Mouse (Mus musculus) embryo, embryonic 11 days (tissue): ENCODE results near the gene Cela1.

Experiments
- DNase-seq: peaks from one replicate; pipeline ENCODE4 v3.0.0-alpha.2; 2015

Cela1 gene

DNA sequence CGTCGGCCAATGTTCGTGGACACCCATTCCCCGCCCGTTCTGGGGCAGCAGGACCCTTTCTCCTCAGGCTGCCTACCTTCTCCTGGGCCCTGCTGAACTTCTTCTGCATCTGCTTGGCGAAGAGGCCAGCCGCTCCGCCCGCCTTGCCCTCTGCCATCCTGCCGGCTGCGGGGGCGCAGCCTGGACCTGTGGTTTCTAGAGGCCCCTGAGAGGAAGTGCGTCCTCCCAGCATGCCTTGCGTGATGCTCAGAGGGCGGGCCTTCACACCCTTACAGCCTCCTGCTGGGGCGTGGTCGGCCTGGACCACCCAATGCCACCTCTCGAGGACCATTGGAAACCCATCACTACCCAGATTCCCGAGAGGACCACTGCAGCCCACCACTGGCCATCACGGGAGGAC, 18.4 kb downstream of the Cela1 start, which contains the start of gene Bin2:
TSS of gene Bin2 (minus strand) at position 217 of the 400 bp plus-strand sequence.
- no peak for DNase-seq

DNA sequence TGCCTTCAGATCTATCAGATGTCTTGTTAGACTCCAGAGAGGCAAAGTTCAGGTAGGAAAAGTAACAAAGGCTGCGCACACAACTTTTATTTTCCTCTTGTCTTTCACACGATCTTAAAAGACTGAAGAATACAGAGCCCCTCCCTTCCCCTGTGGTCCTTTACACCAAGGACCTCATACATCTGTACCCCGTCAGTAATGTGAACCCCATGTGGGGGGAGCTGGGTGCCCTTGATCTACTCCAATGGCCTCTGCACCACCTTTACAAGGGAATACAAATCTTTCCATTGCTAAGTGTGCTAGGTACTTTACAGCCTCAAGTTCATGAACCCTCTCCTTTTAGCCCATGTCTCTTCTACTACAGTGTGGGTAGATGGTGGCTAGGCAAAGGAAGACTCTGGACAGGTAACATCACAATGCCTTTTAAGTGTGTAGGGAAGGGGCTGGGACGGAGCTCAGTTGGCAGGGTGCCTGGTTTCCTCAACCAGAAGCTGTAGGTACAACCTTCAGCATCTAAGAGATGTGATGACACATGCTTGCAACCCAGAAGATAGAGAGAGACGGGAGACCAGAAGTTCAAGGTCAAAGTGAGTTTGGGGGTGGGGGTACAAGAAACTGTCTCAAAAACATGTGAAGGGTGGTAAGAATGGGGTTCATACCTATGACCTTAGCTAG, 19.7 kb downstream of the Cela1 start:
- no peak for DNase-seq

DNA sequence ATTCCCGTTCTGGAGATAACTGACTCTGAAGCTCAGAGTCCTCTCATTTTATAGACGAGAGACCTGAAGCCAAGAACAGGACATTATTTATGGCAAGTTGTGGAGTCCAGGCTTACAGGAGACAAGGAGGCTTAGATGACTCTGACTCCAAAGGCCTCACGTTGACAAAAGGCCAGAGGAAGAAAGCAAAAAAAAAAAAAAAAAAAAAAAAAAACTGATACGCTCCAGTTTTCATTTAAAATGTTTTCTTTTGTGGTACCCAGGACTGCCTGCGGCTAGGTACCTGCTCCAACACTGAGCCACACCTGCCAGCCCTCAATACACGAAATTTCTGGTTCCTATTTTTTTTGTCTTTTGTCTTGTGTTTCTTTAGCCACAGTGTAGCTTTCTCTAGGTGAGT, 20.3 kb downstream of the Cela1 start:
- DNase-seq: no peak

DNA sequence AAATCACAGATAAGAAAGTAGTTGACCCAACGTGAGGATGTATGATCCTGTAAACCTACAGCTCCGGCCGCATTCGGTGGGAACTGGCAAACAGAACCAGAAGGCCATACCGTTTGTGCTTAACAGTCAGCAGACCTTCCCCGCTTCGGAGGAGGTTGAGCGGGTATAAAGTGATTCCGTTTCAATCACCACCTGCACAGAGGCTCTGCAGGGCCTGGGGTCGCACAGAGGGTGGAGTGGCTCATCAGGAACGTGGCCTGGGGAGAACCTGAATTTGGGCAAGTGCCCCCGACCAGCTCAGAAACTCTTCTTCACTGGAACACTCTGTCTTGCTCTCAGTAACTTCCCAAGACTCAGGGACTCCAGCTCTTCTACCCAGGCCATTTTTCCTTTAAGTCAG, 20.9 kb downstream of the Cela1 start:
- DNase-seq: no peak

DNA sequence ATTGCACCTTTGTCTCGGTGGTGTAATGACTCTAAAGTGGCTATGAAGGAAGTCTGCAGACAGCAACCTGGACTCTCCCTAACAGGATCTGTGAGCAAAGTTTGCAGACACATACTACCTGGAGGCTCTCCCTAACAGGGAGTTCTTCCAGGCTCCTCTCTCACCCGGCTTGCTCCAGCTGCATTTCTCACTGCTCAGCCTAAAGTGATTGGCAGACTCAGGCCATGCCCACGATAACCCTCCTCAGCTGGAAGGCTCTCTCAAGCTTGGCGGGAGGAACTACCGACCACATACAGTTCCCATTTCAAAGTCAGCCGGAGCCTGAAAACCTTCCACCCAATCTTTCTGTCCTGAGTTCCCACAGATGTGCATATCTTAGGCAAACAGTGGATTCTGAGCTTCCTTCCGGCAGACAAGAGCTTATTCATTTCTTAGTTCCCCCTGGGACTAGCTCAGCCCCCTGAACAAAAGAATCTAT, 21.5 kb downstream of the Cela1 start:
- peak; percentile 43 for DNase-seq

DNA sequence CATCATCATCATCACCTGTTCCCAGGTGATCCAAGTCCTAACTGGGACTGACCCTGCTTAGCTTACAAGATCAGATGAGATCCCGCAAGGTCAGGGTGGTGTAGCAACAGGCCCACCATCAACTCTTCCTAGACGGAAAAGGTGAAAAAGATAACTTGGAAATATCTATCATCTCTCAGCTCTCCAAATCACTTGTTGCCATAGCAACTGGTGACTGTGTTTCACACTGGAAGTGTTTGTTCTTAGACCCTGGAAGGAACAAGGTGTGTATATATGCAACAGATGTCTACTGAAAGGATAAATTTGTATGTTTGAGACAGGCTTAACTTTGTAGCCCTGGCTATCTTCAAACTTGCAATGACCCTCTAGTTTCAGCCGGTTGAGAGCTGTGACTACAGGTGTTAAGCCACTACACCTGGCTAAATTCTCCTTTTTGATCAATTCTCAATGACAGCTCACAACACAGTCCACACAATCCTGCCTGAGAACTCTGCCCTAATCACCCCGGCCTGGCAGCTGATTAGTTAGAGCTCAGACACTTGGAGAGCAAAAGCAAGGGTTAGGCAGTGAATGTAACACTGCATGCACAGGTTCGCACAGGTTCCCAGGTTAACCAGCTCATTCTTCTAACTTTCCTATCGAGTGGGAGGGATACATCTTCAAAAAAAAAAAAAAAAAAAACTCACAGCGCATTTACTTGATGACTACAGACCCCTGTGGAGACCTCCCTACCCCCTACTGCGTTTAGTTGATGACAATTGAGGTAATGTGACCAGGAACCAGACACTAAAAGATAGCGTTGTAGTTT, 22.1 kb downstream of the Cela1 start:
- DNase-seq: no peak

DNA sequence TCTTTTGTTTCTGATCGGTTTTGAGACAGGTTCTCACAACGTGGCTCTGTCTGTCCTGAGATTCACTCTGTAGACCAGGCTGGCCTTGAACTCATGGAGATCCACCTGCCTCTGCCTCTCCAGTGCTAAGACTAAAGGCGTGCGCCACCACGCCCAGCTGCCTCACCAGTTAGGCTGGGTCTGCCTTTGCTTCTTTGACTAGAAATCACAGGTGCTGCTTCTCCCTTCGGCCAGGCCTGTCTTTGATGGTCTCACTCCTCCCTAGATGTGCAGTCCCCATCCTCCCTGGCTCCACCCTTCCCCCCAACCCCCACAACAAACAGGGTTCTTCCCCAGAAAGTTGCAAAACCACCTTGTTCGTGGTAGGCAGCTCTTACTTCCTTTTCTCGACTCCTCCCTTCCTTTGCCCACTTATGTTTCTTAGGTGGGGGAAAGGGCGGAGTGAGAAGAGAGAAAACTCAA, 22.9 kb downstream of the Cela1 start:
- no peak for DNase-seq

DNA sequence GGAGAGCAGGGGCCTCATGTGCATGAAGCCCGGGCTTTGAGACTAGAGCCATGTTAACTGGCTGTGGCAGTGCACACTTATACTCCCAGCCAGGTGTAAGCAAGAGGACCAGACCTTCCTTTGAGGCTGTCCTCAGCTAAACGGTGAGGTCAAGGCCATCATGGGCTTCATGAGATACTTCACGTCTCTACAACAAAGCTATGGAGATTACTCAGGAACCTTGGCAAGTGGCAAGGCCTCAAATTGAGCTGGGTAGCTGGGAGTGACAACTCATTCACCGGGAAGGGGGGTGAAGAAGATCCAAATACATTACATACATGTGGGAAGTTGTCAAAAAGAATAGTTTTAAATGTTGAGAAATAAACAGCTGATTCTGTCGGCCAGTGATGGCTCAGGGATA, 26.9 kb downstream of the Cela1 start:
- no peak for DNase-seq

DNA sequence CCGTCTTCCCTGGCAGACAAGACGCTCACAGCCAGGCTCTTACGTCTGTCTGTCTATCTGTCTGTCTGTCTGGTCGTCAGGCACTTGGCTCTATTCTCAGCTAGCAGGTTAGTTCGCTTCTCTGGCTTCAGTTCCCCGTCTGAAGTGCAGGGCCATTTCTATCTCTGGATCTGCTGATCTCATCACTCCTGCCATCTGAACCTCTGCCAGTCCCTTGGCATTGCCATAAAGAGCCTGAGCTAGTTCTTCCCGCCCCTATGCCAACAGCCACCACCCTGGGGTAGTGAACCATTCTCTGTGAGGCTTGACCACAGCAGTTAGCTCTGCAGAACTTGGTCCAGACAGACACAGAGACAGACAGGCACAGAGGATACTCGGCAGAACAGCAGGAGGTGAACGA, 27.4 kb downstream of the Cela1 start:
- DNase-seq: no peak

DNA sequence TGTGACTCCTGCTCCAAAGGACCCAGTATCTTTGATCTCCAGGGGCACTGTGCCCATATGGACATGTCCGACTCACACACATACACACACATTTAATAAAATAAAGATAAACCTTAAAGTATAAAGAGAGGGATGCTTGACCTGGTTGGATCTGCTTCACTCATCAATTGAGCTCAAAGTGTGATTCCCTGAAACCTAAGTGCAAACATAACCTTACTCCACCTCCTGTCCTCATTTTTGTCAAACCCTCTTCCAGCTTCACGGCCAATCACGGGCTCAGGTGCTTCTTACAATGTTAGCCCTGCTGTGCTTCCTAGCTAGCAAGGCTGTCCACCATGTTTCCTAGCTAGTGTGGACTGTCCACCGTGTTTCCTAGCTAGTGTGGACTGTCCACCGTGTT, 32.5 kb downstream of the Cela1 start:
- DNase-seq: no peak

DNA sequence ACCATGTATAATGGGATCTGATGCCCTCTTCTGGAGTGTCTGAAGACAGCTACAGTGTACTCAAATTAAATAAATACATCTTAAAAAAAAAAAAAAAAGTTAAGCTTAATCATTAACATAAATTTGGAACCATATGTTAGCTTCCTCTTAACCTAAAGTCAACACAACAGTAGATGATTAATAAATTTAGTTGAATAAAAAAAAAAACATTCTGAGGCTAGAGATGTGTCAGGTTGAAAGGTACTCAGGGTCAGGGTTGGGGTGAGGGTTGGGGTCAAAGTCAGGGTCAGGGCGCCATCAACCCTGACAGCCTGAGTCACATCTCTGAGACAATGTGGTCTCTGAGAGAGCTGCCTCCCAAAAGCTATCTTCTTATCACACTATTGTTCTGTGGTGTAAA, 33.5 kb downstream of the Cela1 start:
- no peak for DNase-seq

DNA sequence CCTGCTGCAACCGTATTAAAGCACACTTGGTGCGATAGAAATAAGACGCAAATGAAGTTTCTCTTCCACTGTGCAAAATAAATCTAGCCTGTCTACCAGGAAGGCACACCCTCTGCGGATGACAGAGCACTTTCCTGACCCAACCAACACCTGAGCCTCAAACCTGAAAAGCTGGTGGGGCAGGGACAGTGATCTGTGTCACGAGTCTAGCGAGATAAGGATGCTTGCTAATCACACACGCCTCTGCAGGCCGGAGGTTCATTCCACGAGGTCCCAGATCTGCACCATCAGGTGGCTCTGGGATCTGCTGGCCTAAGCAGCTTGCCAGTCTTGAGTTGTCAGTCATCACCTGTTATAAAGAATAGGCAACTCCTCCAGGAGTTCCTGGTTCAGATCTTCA, 36.1 kb downstream of the Cela1 start:
- DNase-seq: no peak

DNA sequence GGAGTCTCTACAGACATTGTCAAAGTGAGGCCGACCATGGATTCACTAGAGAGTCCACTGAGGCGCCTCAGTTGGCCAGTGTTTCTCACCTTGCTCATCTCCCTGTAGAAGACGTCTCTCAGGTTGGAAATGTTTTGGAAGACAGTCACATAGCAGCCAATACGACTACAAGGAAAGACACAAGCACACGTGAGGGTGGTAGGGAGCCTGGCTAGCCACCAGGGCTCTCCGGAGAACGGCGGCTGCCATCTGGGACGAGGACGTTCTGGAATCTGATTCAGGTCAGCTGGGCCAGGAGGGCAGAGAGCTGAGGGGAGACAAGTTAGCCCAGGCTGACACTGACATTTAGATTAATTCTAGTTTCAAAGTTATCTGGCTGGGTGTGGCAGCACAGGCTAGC, 37.6 kb downstream of the Cela1 start:
- no peak for DNase-seq

DNA sequence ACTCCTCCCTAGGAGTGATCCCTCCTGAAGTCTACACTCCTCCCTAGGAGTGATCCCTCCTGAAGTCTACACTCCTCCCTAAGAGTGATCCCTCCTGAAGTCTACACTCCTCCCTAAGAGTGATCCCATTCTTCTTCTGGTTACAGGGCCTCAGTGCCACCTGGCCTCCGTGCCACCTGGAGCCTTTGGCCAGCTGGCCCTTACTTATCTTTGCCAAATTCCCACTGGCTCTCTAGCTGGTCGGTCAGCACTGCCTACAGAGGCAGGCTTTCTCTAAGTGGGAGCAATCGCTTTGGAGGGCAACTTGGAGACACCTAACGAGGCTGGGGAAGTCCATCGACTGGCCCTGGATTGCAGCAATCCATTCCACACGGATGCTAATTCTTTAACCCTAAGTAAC, 41.6 kb downstream of the Cela1 start:
- DNase-seq: no peak

DNA sequence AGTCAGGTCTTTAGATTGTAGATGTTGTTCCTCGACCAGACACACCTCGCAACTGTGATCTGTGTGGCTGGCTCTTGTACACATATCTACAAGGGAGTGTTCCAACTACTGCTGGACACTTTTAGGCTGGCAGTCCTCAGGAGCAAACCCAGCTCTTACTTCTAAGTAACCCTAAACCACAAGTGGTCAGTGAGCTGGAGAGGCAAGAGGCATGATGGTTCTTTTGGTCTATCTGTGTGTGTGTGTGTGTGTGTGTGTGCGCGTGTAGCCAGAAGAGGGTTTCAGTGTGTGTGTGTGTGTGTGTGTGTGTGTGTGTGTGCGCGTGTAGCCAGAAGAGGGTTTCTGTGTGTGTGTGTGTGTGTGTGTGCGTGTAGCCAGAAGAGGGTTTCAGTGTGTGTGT, 45.3 kb downstream of the Cela1 start:
- no peak for DNase-seq

DNA sequence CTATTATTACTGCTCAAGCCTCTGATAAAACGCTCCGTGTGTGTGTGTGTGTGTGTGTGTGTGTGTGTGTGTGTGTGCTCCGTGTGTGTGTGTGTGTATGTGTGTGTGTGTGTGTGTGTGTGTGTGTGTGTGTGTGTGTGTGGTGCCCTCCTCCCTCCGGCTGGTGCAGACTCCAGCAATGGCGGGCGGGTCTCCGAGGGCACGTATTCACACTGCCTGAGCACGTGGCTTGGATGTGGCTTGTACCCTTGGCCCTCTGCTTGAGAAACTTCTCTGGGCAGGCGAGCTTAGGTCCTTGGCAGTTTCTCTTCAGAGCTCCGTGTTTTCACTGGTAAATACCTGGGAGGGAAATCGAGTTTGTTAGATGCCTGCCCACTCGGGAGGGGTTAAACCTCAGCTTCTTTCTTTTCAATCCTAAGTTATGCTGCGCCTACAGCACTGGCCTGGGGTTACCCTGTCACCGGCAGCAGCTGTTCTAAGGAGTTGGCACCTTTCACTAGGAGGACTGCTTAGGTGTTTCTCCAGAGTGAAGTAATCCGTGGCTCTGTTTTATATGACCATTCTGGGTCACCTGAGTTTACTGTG, 46.4 kb downstream of the Cela1 start:
- DNase-seq: no peak

DNA sequence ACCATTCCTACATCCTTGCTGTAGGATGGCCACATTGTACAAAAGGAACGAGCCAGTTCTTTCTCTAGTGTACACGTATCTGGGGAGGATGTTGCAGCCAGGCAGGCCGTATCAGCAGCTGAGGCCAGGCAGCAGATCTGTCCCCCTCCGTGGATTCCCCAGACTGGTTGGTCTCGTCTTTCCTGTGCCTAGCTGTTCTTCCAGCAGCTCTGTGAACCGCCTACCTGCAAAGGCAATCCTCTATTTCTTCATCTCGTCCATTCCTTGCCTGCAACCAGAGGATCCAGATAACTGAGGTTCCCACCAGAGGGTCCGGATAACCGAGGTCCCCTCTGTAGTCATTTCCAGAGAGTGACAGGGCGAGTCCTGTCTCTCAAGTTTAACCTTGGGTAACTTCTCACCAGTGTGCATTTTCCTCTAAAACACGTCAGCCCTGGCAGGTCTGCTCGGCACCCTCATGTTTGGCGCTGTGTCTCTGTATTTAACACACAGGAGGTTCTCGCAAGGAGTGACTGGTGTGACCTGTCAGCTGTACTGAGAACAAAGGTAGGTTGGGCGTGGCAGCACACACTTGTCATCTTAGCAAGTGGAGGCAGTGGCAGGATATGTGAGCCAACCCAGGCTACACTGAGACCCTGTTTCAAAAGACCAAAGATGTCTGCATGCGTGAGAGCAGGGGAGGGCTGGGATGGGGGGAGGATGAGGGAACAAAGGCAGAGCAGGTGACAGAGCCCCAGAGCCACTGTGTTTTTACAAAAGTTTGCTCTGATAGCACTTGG, 47.6 kb downstream of the Cela1 start:
- no peak for DNase-seq

DNA sequence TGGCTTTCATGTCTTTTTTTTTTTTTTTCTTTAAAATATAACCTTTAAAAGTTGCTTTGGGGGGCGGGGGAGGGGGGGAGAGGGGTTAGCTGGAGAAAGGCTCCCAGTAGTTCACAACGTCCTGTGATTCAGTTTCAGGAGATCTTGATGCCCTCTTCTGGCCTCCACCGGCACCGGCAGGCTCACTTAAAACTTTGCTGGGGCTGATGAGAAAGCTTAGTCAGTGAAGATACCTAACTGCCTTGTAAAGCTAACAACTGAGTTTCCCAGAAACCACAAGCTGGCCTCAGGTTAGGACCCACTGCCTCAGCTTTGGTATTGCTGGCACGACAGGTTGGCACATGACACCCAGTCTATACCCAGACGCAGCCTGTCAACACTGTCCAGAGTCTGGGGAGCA, 50.1 kb downstream of the Cela1 start:
- DNase-seq: peak; percentile 36

DNA sequence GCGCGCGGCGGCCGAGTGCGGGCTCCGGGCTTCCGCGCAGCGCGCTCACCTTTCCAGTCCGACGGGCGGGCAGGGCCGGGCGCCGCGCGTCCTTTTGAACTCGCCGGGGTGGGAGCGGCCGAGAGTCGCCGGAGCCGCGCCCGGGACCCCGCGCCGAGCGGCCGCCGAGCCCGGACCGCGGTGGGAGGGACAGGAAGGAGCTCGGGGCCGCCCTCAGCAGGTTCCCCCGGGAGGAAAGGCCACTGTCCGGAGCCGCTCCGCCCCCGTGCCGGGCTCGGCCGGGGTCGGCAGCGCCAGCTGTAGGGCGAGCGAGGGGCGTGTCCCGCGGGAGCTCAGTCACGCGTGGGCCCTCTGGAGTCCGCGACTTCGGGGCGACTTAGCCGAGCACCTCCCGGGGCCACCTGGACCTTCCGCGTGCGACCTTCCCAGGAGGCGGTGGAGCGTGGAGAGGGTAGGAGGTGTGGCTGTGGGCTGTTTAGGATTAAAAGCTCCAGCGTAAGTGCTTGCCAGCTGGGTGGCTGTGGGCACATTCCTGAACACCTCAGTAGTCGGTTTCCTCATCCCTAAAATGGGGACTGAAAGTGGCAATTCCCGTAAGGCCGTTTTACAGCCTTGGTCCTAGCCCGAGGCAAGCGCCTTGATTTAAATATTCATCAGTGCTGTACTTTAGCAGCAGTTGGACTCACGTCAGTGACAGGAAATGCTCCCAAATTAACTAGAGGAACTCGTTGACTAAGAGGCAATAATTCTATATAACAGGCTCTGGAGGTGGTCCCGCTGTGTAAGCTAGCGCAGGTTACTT, 50.8 kb downstream of the Cela1 start, which contains the start of gene Smagp:
TSS of gene Smagp (minus strand) at position 241 of the 802 bp plus-strand sequence.
- DNase-seq: peak; percentile 56

DNA sequence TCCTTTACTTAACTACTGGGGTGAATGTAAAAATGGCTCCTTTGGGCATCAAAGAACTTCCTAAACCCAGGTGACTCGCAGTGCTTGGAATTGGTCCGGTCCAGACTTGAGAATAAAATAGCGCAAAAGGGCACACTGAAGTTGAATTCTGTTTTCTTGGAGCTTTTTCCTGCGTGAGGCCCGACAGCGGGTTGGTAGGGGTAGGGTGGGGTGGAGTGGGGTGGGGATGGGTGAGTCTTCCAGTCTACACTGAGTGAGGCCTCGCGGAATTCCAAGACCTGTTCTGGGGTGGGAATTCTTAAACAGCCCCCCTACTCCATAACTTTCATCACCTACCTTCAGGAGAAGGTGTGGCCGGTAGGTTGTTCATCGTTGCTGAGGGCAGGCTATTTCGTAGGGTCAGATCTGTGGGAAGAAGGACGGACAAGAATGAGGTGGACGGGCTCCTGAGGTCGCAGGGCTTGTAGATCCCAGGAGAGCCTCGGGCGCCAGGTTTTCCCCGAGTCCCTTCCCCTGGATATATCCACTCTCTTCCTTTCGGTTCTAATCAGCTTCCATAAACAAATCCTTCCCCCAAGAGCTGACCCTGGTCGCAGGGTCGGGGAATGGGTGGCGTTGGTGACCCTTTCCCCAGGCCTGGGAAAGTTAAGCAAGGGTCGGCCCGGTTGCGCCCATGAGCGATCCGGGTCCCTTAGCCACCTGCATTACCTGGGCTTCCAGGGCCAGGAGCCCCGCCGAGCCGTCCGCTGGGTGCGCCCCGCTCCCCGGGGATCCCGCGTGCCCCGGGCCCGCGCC, 51.7 kb downstream of the Cela1 start:
- DNase-seq: no peak

DNA sequence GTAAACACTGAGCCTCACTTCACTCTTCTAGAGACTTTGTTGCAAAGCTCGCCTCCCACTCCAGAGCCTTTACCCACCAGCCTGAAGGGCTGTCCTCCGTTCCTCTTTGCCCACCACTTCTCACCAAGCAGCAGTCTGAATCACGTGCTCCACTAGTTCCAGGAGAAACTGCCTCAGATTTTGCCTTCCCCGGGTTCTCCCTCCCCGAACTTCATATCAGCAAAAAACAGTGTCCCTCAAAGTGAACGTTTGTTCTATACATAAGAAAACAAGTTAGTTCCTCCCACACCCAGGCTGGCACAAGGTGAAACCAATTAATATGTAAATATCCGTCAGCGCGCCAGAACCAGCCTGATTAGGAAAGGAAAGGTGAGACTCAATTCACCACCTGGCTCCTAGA, 52.5 kb downstream of the Cela1 start:
- DNase-seq: no peak
